Mouse (Mus musculus): ENCODE results near the gene Ccdc162. TPM values are rescaled to one million over a fixed set of nuclear protein-coding genes. Genes with fewer than 3 reads are reported as not detected.

Ccdc162 gene
- polyA plus RNA-seq (2021; fragmentation: Nextera tagmentation): 0.85 and 1.9 TPM in 2 replicates
- long read RNA-seq, experiment 1, partial matches to known transcripts: 0 of 1 reads
- long read RNA-seq, experiment 1, other reads (novel, unspliced or antisense): 1 of 1 reads
- long read RNA-seq, experiment 2, partial matches to known transcripts: 3 of 6 reads
- long read RNA-seq, experiment 2, other reads (novel, unspliced or antisense): 3 of 6 reads

GRCm38 (mm10) chr10:41716029-41716897, at the start of gene Ccdc162:
Gene Ccdc162, minus strand, starts transcription at chr10:41716634.

GRCm38 (mm10) chr10:41518981-41519618, 197.3 kb downstream of the Ccdc162 start, which contains the start of gene Cd164:
Gene Cd164, plus strand, starts transcription at chr10:41519414.

GRCm38 (mm10) chr10:41489708-41490517, 226.5 kb downstream of the Ccdc162 start, which contains the start of the genes Smpd2 and Ppil6:
Gene Smpd2, minus strand, starts transcription at chr10:41490369.
Gene Ppil6, plus strand, starts transcription at chr10:41490439.

Small RNA genes lying within 50 kb of the gene (microRNA-seq; reads per million reads assigned to microRNA genes)
- not detected for gene Mir3473b

Other genes with a start within 250 kb of the Ccdc162 start
- gene Mical1, start 240.3 kb downstream of the Ccdc162 start, polyA plus RNA-seq (2021; fragmentation: Nextera tagmentation): 5.1 and 6.3 TPM in 2 replicates
- 26.4 and 28.2 TPM in 2 replicates for gene Smpd2, start 226.3 kb downstream of the Ccdc162 start, polyA plus RNA-seq (2021; fragmentation: Nextera tagmentation)
- 6.6 and 7.1 TPM in 2 replicates for gene Ppil6, start 226.2 kb downstream of the Ccdc162 start, polyA plus RNA-seq (2021; fragmentation: Nextera tagmentation)
- 60.5 and 70.6 TPM in 2 replicates for gene Cd164, start 197.2 kb downstream of the Ccdc162 start, polyA plus RNA-seq (2021; fragmentation: Nextera tagmentation)
- gene Cep57l1, start 93.2 kb upstream of the Ccdc162 start, polyA plus RNA-seq (2021; fragmentation: Nextera tagmentation): 6.0 and 6.3 TPM in 2 replicates
- 61.6 and 63.5 TPM in 2 replicates for gene Sesn1, start 93.3 kb upstream of the Ccdc162 start, polyA plus RNA-seq (2021; fragmentation: Nextera tagmentation)

Data from layer of hippocampus, adult 6 months (tissue).